Mouse (Mus musculus) thymus, postnatal 10 days (tissue): Measurements from ENCODE around the gene Mat2a.
"Not testable (repeated sequence)": the region's sequence is repeated elsewhere in the genome, so short reads cannot be mapped to it uniquely, and the experiment has no call there.

ENCODE experiments used
- DNase-seq, 2 experiments: peaks; one replicate each; pipeline ENCODE4 v3.0.0; 2021; ENCODE audit warnings: low spot score in 2 of 2

Mat2a gene

GRCm38 (mm10) chr6:72439355-72440185, at the start of gene Mat2a:
Gene Mat2a (minus strand): TSS chr6:72439558.
- DNase-seq: peak; percentile 90 to 97

GRCm38 (mm10) chr6:72488850-72489249, 49.5 kb upstream of the Mat2a start:
- DNase-seq: no peak

- no peak for DNase-seq
Measured at GRCm38 (mm10) chr6:72487282-72487681, 47.9 kb upstream of the Mat2a start.

- DNase-seq: no peak
Measured at GRCm38 (mm10) chr6:72486307-72486706, 46.9 kb upstream of the Mat2a start.

- DNase-seq: no peak
Measured at GRCm38 (mm10) chr6:72484887-72485286, 45.5 kb upstream of the Mat2a start.

GRCm38 (mm10) chr6:72482156-72482555, 42.8 kb upstream of the Mat2a start:
- DNase-seq: no peak

GRCm38 (mm10) chr6:72480422-72480702, 41.0 kb upstream of the Mat2a start:
- DNase-seq: no peak

- no peak for DNase-seq
Measured at GRCm38 (mm10) chr6:72479645-72480421, 40.5 kb upstream of the Mat2a start.

GRCm38 (mm10) chr6:72478691-72479090, 39.3 kb upstream of the Mat2a start:
- not testable (repeated sequence) for DNase-seq

GRCm38 (mm10) chr6:72477621-72478020, 38.3 kb upstream of the Mat2a start:
- DNase-seq: no peak

GRCm38 (mm10) chr6:72476836-72477235, 37.5 kb upstream of the Mat2a start:
- DNase-seq: no peak

GRCm38 (mm10) chr6:72475221-72475985, 36.0 kb upstream of the Mat2a start:
- DNase-seq: no peak

- DNase-seq: peak; percentile 27 to 46
Measured at GRCm38 (mm10) chr6:72473264-72474041, 34.1 kb upstream of the Mat2a start.

- DNase-seq: no peak
Measured at GRCm38 (mm10) chr6:72466171-72466570, 26.8 kb upstream of the Mat2a start.

GRCm38 (mm10) chr6:72465361-72466157, 26.2 kb upstream of the Mat2a start:
- no peak for DNase-seq

GRCm38 (mm10) chr6:72462550-72463257, 23.3 kb upstream of the Mat2a start:
- DNase-seq: not testable (repeated sequence)

- DNase-seq: no peak
Measured at GRCm38 (mm10) chr6:72460036-72460801, 20.9 kb upstream of the Mat2a start.

GRCm38 (mm10) chr6:72458921-72459320, 19.6 kb upstream of the Mat2a start:
- DNase-seq: no peak

GRCm38 (mm10) chr6:72458418-72458817, 19.1 kb upstream of the Mat2a start:
- DNase-seq: no peak
